Mouse (Mus musculus) CH12.LX (cell line): ENCODE results near the gene Klhl31. TPM values are rescaled to one million over a fixed set of nuclear protein-coding genes. Genes with fewer than 3 reads are reported as not detected.

Source experiments
- DNase-seq: peaks from one replicate; pipeline ENCODE4 v3.0.0-alpha.2; 2013; ENCODE audit errors: extremely low read depth
- H3K27ac ChIP-seq: 2 replicates; pipeline ENCODE4 v1.5.1; 2012; ENCODE audit warnings: low read depth, mild to moderate bottlenecking, control low read depth, moderate library complexity; ENCODE audit not compliant: insufficient read depth
- H3K27me3 ChIP-seq: replicated peaks from 2 replicates; pipeline ENCODE3; 2012; ENCODE audit warnings: inconsistent platforms
- H3K36me3 ChIP-seq, 2 experiments: replicated peaks in 1 of 2; 2 replicates each; pipeline versions ENCODE3 to v1.6.1; 2012; ENCODE audit warnings: inconsistent platforms in 1 of 2, low read length in 1 of 2, mild to moderate bottlenecking in 1 of 2, mixed read lengths in 1 of 2, moderate library complexity in 1 of 2; ENCODE audit not compliant: control insufficient read depth in 1 of 2, insufficient read depth in 1 of 2
- H3K4me1 ChIP-seq, 2 experiments: 2 replicates each; pipeline ENCODE4 v1.6.1; 2012; ENCODE audit warnings: inconsistent platforms in 1 of 2, moderate library complexity in 1 of 2; ENCODE audit not compliant: insufficient read depth in 2 of 2, control insufficient read depth in 1 of 2
- H3K4me2 ChIP-seq: 2 replicates; pipeline ENCODE4 v1.6.1; 2012; ENCODE audit warnings: low read depth, mild to moderate bottlenecking, control low read depth; ENCODE audit not compliant: poor library complexity, insufficient read depth, severe bottlenecking
- H3K4me3 ChIP-seq, 3 experiments: fragments of 150-350 bp in 1 of 3; sonication (generic) in 1 of 3; replicated peaks in 1 of 3; 2 replicates each; pipeline versions ENCODE3 to v1.5.1; 2011 to 2012; ENCODE audit warnings: low read depth in 2 of 3, low read length in 2 of 3, mild to moderate bottlenecking in 2 of 3, moderate library complexity in 2 of 3, control low read depth in 1 of 3, improper control_type of control experiment in 1 of 3, inconsistent platforms in 1 of 3, mixed read lengths in 1 of 3; ENCODE audit not compliant: poor library complexity in 1 of 3
- H3K79me2 ChIP-seq: replicated peaks from 2 replicates; pipeline ENCODE4 v1.6.1; 2012; ENCODE audit warnings: mild to moderate bottlenecking, moderate library complexity; ENCODE audit not compliant: control insufficient read depth, poor library complexity, insufficient read depth, severe bottlenecking; ENCODE audit errors: extremely low read depth
- H3K9ac ChIP-seq: 2 replicates; pipeline ENCODE4 v1.6.1; 2012; ENCODE audit warnings: low read depth, mild to moderate bottlenecking, control low read depth, moderate library complexity; ENCODE audit not compliant: insufficient read depth
- H3K9me3 ChIP-seq: replicated peaks from 2 replicates; pipeline ENCODE3; 2012; ENCODE audit warnings: low read length, inconsistent platforms, mixed read lengths
- BHLHE40 ChIP-seq: IDR thresholded peaks from 2 replicates; pipeline ENCODE4 v1.6.1; 2011; ENCODE audit warnings: mild to moderate bottlenecking, low read depth, low read length, improper control_type of control experiment
- CHD1 ChIP-seq: IDR thresholded peaks from 2 replicates; pipeline ENCODE4 v1.6.1; 2012; ENCODE audit warnings: low read depth, low read length, improper control_type of control experiment, inconsistent platforms
- CHD2 ChIP-seq: IDR thresholded peaks from 2 replicates; pipeline ENCODE4 v1.6.1; 2011; ENCODE audit warnings: low read length, improper control_type of control experiment
- CTCF ChIP-seq, 2 experiments: IDR thresholded peaks in 1 of 2; conservative IDR thresholded peaks in 1 of 2; 2 replicates each; pipeline ENCODE4 v1.5.1; 2011 to 2012; ENCODE audit warnings: low read depth in 2 of 2, low read length in 2 of 2, improper control_type of control experiment in 1 of 2, inconsistent platforms in 1 of 2, mild to moderate bottlenecking in 1 of 2, moderate library complexity in 1 of 2
- E2F4 ChIP-seq: IDR thresholded peaks from 2 replicates; pipeline ENCODE4 v1.6.1; 2011; ENCODE audit warnings: low read depth, low read length, improper control_type of control experiment; ENCODE audit not compliant: insufficient replicate concordance
- EP300 ChIP-seq: IDR thresholded peaks from 2 replicates; pipeline ENCODE4 v1.6.1; 2011; ENCODE audit warnings: low read length, improper control_type of control experiment
- ETS1 ChIP-seq: conservative IDR thresholded peaks from 2 replicates; pipeline ENCODE4 v1.6.1; 2012; ENCODE audit warnings: low read depth, mild to moderate bottlenecking, inconsistent platforms, low read length, improper control_type of control experiment, moderate library complexity
- GABPA ChIP-seq: IDR thresholded peaks from 2 replicates; pipeline ENCODE4 v1.6.1; 2012; ENCODE audit warnings: low read depth, low read length, improper control_type of control experiment, inconsistent platforms; ENCODE audit not compliant: insufficient replicate concordance
- IRF4 ChIP-seq: IDR thresholded peaks from 2 replicates; pipeline ENCODE4 v1.6.1; 2014; ENCODE audit warnings: low read depth, mild to moderate bottlenecking, inconsistent platforms, low read length, improper control_type of control experiment
- JUND ChIP-seq: conservative IDR thresholded peaks from 2 replicates; pipeline ENCODE4 v1.6.1; 2011; ENCODE audit warnings: low read depth, low read length, improper control_type of control experiment
- KAT2A ChIP-seq: IDR thresholded peaks from 2 replicates; pipeline ENCODE4 v1.6.1; 2012; ENCODE audit warnings: low read length, improper control_type of control experiment, inconsistent platforms; ENCODE audit not compliant: insufficient replicate concordance
- MAFK ChIP-seq: IDR thresholded peaks from 2 replicates; pipeline ENCODE4 v1.6.1; 2011; ENCODE audit warnings: low read length, improper control_type of control experiment; ENCODE audit not compliant: insufficient replicate concordance
- MAZ ChIP-seq: IDR thresholded peaks from 2 replicates; pipeline ENCODE4 v1.6.1; 2012; ENCODE audit warnings: low read depth, mild to moderate bottlenecking, inconsistent platforms, low read length, improper control_type of control experiment, moderate library complexity
- MEF2A ChIP-seq: IDR thresholded peaks from 2 replicates; pipeline ENCODE4 v1.6.1; 2014; ENCODE audit warnings: low read depth, mild to moderate bottlenecking, inconsistent platforms, low read length, improper control_type of control experiment, borderline replicate concordance
- MXI1 ChIP-seq: IDR thresholded peaks from 2 replicates; pipeline ENCODE4 v1.6.1; 2011; ENCODE audit warnings: mild to moderate bottlenecking, low read depth, low read length, improper control_type of control experiment
- MYC ChIP-seq: IDR thresholded peaks from 2 replicates; pipeline ENCODE4 v1.6.1; 2011; ENCODE audit warnings: low read depth, mild to moderate bottlenecking, improper control_type of control experiment, low read length
- NELFE ChIP-seq: IDR thresholded peaks from 2 replicates; pipeline ENCODE4 v1.6.1; 2011; ENCODE audit warnings: low read depth, low read length, improper control_type of control experiment
- PAX5 ChIP-seq: IDR thresholded peaks from 2 replicates; pipeline ENCODE4 v1.6.1; 2012; ENCODE audit warnings: low read length, inconsistent platforms, mixed read lengths
- POLR2A ChIP-seq: IDR thresholded peaks from 2 replicates; pipeline ENCODE4 v1.6.1; 2011; ENCODE audit warnings: low read depth, mild to moderate bottlenecking, improper control_type of control experiment, low read length
- POLR2AphosphoS2 ChIP-seq: IDR thresholded peaks from 2 replicates; pipeline ENCODE4 v1.6.1; 2011; ENCODE audit warnings: low read depth, low read length, improper control_type of control experiment
- RAD21 ChIP-seq: IDR thresholded peaks from 2 replicates; pipeline ENCODE4 v1.6.1; 2011; ENCODE audit warnings: low read depth, mild to moderate bottlenecking, low read length, improper control_type of control experiment, moderate library complexity
- RCOR1 ChIP-seq: conservative IDR thresholded peaks from 2 replicates; pipeline ENCODE4 v1.6.1; 2012; ENCODE audit warnings: low read depth, mild to moderate bottlenecking, inconsistent platforms, low read length, improper control_type of control experiment
- SIN3A ChIP-seq: IDR thresholded peaks from 2 replicates; pipeline ENCODE4 v1.6.1; 2012; ENCODE audit warnings: low read length, improper control_type of control experiment, inconsistent platforms
- TCF12 ChIP-seq: IDR thresholded peaks from 2 replicates; pipeline ENCODE4 v1.6.1; 2014; ENCODE audit warnings: low read depth, mild to moderate bottlenecking, inconsistent platforms, low read length, improper control_type of control experiment
- UBTF ChIP-seq: IDR thresholded peaks from 2 replicates; pipeline ENCODE4 v1.6.1; 2012; ENCODE audit warnings: low read depth, mild to moderate bottlenecking, inconsistent platforms, low read length, improper control_type of control experiment, moderate library complexity
- USF1 ChIP-seq: IDR thresholded peaks from 2 replicates; pipeline ENCODE4 v1.6.1; 2014; ENCODE audit warnings: low read depth, mild to moderate bottlenecking, inconsistent platforms, low read length, improper control_type of control experiment
- USF2 ChIP-seq: conservative IDR thresholded peaks from 2 replicates; pipeline ENCODE4 v1.6.1; 2011; ENCODE audit warnings: low read depth, low read length, improper control_type of control experiment
- ZC3H11A ChIP-seq: IDR thresholded peaks from 2 replicates; pipeline ENCODE4 v1.6.1; 2012; ENCODE audit warnings: low read depth, mild to moderate bottlenecking, inconsistent platforms, low read length, improper control_type of control experiment
- ZKSCAN1 ChIP-seq: IDR thresholded peaks from 2 replicates; pipeline ENCODE4 v1.6.1; 2012; ENCODE audit warnings: low read depth, inconsistent platforms, low read length, improper control_type of control experiment, borderline replicate concordance
- ZMIZ1 ChIP-seq: IDR thresholded peaks from 2 replicates; pipeline ENCODE4 v1.6.1; 2012; ENCODE audit warnings: low read depth, mild to moderate bottlenecking, inconsistent platforms, low read length, improper control_type of control experiment
- ZNF384 ChIP-seq: IDR thresholded peaks from 2 replicates; pipeline ENCODE4 v1.6.1; 2012; ENCODE audit warnings: low read depth, low read length, improper control_type of control experiment, inconsistent platforms
- dilution Hi-C: fragments of 300-500 bp; cut with MboI; formaldehyde crosslinking; loops from 2 replicates; pipeline ENCODE4 v1.14.3; 2020; ENCODE audit warnings: low sequenced_read_pairs; ENCODE audit not compliant: extremely low pct_unique_long_range_greater_than_20kb, extremely low pct_ligation_motif_present
- in situ Hi-C: fragments of 300-500 bp; cut with MboI; formaldehyde crosslinking; loops from 3 replicates; pipeline ENCODE4 v1.14.3; 2019; ENCODE audit warnings: low sequenced_read_pairs, low pct_ligation_motif_present, low pct_unique_long_range_greater_than_20kb, mixed read lengths
- polyA plus RNA-seq: library from polyadenylated mRNA; unstranded; fragments of >175 nt; gene quantifications from 2 replicates; pipeline ENCODE4 v1.2.1, GENCODE M21; 2012; ENCODE audit warnings: low read depth; ENCODE audit not compliant: insufficient read length
- total RNA-seq, 2 experiments: library from RNA; depleted of rRNA; stranded (reverse); fragments of 300-350 nt in 1 of 2; fragments of >200 nt in 1 of 2; gene quantifications; 2 replicates each; pipeline ENCODE4 v1.2.3; 2012 to 2014

Klhl31 gene
- total and polyA plus RNA-seq, 3 experiments, result not detected

DNA sequence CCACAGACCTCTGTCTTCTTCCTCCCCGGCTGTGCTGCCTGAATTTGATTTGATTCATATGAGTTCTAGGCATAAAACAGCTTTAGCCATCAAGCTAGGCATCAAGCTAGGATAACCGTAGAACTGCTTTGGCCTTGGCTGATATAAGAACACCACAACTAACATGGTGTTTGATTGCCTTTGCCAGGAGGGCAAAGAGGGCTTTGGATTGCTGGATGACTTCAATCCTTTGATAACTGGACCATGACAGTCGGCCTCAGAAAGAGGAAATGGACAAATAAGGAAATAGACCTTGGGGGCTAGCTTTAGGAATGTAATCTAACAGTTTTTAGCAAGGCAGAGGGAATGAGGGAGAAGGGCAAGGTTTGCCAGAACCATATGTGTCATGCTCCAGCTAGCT is 37.7 kb upstream of the Klhl31 start:
- Histone ChIP-seq H3K4me2 (no peak overlapping the region), H3K36me3 (no peaks in the 10 kb centered on the region), H3K9ac (no peak overlapping the region), H3K9me3 (no peaks in the 10 kb centered on the region), H3K27me3 (no peaks in the 10 kb centered on the region)
- no peak for DNase-seq
- in situ Hi-C loops, result no loop called here
- TF ChIP-seq SIN3A (no peak), ZC3H11A (no peak), EP300 (no peak; the same call in 1 of the 2 replicates), MEF2A (no peak), POLR2AphosphoS2 (no peak), ZKSCAN1 (no peak), CHD2 (no peak), E2F4 (no peak), TCF12 (no peak), CTCF (conservative IDR thresholded peaks at IDR 0.05 in 1 of 2, IDR thresholded peaks at IDR 0.05 in 1 of 2; ENCODE audit: low read depth in 2 of 2, low read length in 2 of 2) (no peak), CHD1 (no peak), BHLHE40 (no peak), GABPA (no peak), MAZ (no peak), USF1 (no peak), POLR2A (no peak), MYC (no peak), ZMIZ1 (no peak), JUND (no peak)
- TF ChIP-seq, all 38 proteins: peak for 0
- peaks cover 6 to 18% of the 10 kb centered on the region in 2 experiments; a peak in 3 of 4 replicates for H3K4me1 ChIP-seq
- no peaks in the 10 kb centered on the region for H3K79me2 ChIP-seq
- no peak overlapping the region for H3K27ac ChIP-seq
- H3K4me3 ChIP-seq, result no peak overlapping the region
- dilution Hi-C loops, result no loop called here

DNA sequence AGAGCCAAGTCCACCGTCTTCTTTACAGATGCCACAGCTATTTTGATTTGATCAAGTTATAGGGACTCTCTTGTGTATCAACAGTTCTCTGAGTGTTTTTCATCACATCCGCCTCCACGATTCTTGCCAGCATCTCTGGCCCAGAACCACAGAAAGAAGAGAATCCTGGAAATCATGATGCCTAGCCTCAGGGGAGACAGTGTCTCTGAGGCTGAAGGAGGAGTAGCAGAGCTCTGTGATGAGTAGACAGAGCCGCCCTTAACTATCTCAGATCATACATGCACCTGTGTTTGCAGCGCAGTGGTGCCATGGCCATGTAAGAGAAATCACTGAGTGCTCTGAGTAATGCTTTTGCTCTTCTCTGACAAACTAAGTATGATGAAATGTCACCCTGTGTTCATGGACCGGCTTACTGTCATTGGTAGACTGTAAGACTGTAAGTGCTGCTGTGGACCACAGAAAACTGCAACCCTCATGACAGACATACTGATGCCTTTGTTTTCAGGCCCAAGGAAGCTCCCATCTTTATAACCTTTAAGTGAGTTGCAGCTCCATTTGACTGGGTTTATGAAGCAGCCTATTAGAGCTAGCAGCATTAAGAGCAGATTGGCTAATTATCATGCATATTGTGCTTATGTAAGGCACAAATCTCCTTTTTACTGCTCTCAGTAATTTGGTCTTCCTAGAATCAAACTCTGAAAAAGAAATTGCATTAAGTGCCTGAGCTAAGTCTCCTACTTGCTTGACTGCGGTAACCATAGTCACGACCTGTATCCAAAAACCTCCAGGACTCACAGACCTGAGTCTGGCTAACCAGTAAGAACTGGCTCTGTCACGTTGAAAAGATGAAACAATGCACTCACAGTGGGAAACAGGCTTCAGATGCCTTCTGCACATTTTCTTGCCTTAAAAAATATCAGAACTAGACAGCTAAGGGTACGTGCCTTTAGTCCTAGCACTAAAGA is 33.7 kb upstream of the Klhl31 start:
- dilution Hi-C loops, result no loop called here
- no peak overlapping the region for H3K9ac ChIP-seq
- H3K27ac ChIP-seq, result no peak overlapping the region
- H3K27me3 ChIP-seq, result no peaks in the 10 kb centered on the region
- DNase-seq, result no peak
- H3K36me3 ChIP-seq, result no peaks in the 10 kb centered on the region
- H3K4me3 ChIP-seq, result no peak overlapping the region
- no peak overlapping the region for H3K4me2 ChIP-seq
- TF ChIP-seq POLR2A, result no peak
- TF ChIP-seq USF2, result no peak
- TF ChIP-seq RCOR1, result no peak
- TF ChIP-seq KAT2A, result no peak
- no peak for TF ChIP-seq JUND
- no peak for TF ChIP-seq GABPA
- TF ChIP-seq ZC3H11A, result no peak
- TF ChIP-seq POLR2AphosphoS2, result no peak
- TF ChIP-seq IRF4, result no peak
- TF ChIP-seq E2F4, result no peak
- TF ChIP-seq UBTF, result no peak
- TF ChIP-seq PAX5, result no peak
- TF ChIP-seq MXI1, result no peak
- TF ChIP-seq ETS1, result no peak
- TF ChIP-seq CHD1, result no peak
- no peak for TF ChIP-seq NELFE
- TF ChIP-seq MAFK, result no peak
- no peak for TF ChIP-seq ZNF384
- TF ChIP-seq RAD21, result no peak
- TF ChIP-seq, all 38 proteins: peak for 0
- Histone ChIP-seq H3K79me2 (no peaks in the 10 kb centered on the region), H3K4me1 (peaks cover 6 to 18% of the 10 kb centered on the region in 2 experiments; a peak in 3 of 4 replicates), H3K9me3 (no peaks in the 10 kb centered on the region)
- in situ Hi-C loops, result loop anchor here (10.0 kb wide), 1 partner anchor 188 kb away; no protein-coding TSS in a partner anchor
